Mouse (Mus musculus) lung, postnatal 0 days (tissue): ENCODE data around the gene Smg6. TPM values are rescaled to one million over a fixed set of nuclear protein-coding genes. Genes with fewer than 3 reads are reported as not detected.

Source experiments
- ATAC-seq: fragments of 200-750 bp; cut with Nextera tagmentation; 2 replicates; pipeline ENCODE4 v1.8.0; 2017; ENCODE audit warnings: moderate library complexity
- DNase-seq: peaks from one replicate; pipeline ENCODE4 v3.0.0-alpha.2; 2016; ENCODE audit warnings: low spot score
- H3K27ac ChIP-seq: fragments of 300-500 bp; sonication (generic); 2 replicates; pipeline ENCODE4 v1.5.1; 2014; ENCODE audit warnings: antibody characterized with exemption, mild to moderate bottlenecking, low read length, mixed read lengths
- H3K27me3 ChIP-seq: fragments of 300-500 bp; sonication (generic); replicated peaks from 2 replicates; pipeline ENCODE4 v1.6.1; 2014; ENCODE audit warnings: low read length, mixed read lengths; ENCODE audit not compliant: insufficient read depth
- H3K36me3 ChIP-seq: fragments of 300-500 bp; sonication (generic); 2 replicates; pipeline ENCODE4 v1.6.1; 2014; ENCODE audit warnings: low read length, mixed read lengths; ENCODE audit not compliant: insufficient read depth
- H3K4me1 ChIP-seq: fragments of 300-500 bp; sonication (generic); 2 replicates; pipeline ENCODE4 v1.6.1; 2014; ENCODE audit warnings: antibody characterized with exemption, low read depth, low read length, mixed read lengths; ENCODE audit not compliant: insufficient read depth
- H3K4me2 ChIP-seq: fragments of 300-500 bp; sonication (generic); replicated peaks from 2 replicates; pipeline ENCODE4 v1.6.1; 2014; ENCODE audit warnings: low read depth, mild to moderate bottlenecking, low read length, moderate library complexity, mixed read lengths
- H3K4me3 ChIP-seq: fragments of 300-500 bp; sonication (generic); 2 replicates; pipeline ENCODE4 v1.5.1; 2014; ENCODE audit warnings: low read depth, low read length
- H3K9ac ChIP-seq: fragments of 300-500 bp; sonication (generic); replicated peaks from 2 replicates; pipeline ENCODE4 v1.6.1; 2014; ENCODE audit warnings: low read depth, mild to moderate bottlenecking
- H3K9me3 ChIP-seq: fragments of 300-500 bp; sonication (generic); 2 replicates; pipeline ENCODE4 v1.6.1; 2016; ENCODE audit warnings: low read length, mixed read lengths
- CTCF ChIP-seq: IDR thresholded peaks from 2 replicates; pipeline ENCODE4 v1.5.1; 2016; ENCODE audit warnings: antibody characterized with exemption, mild to moderate bottlenecking
- EP300 ChIP-seq: IDR thresholded peaks from 2 replicates; pipeline ENCODE4 v1.6.1; 2016; ENCODE audit warnings: antibody characterized with exemption, mild to moderate bottlenecking, control low read depth
- WGBS: fragments of 180-500 bp; shearing (Covaris S2); extraction: QIAGEN DNeasy Blood & Tissue Kit; methylation state at CpG from one replicate; pipeline ENCODE4 v1.1.7; 2014; 5-methylcytosine and 5-hydroxymethylcytosine counted together
- polyA plus RNA-seq: library from polyadenylated mRNA; unstranded; fragments of >200 nt; fragmentation: Nextera tagmentation; extraction: Ambion mirVana; gene quantifications from 2 replicates; pipeline ENCODE4 v1.2.1, GENCODE M21; 2015

Smg6 gene
- polyA plus RNA-seq, 1 experiment from 2014 or later = 9.9 TPM

GRCm38 (mm10) chr11:75116379-75116778, 190.8 kb downstream of the Smg6 start:
- no peak for DNase-seq

GRCm38 (mm10) chr11:75118141-75118540, 192.5 kb downstream of the Smg6 start:
- H3K27me3 ChIP-seq = no peaks in the 10 kb centered on the region
- no peak overlapping the region for H3K27ac ChIP-seq
- H3K9me3 ChIP-seq = no peaks in the 10 kb centered on the region
- no peak overlapping the region for H3K9ac ChIP-seq
- WGBS = 95% methylated on average over 2 of the region's 2 CpGs
- H3K4me1 ChIP-seq = 0 out of 2 replicates have a peak, but pooled peaks cover 5% of the 10 kb centered on the region
- ATAC-seq (no peak), DNase-seq (no peak)
- H3K4me3 ChIP-seq = no peak overlapping the region
- H3K4me2 ChIP-seq = no peak overlapping the region
- no peaks in the 10 kb centered on the region for H3K36me3 ChIP-seq
- TF ChIP-seq CTCF = no peak
- TF ChIP-seq EP300 = no peak

More at GRCm38 (mm10) chr11:75116379-75116778, 190.8 kb downstream of the Smg6 start:
- H3K36me3 ChIP-seq = no peaks in the 10 kb centered on the region
- H3K4me3 ChIP-seq = no peak overlapping the region
- TF ChIP-seq CTCF = no peak
- no peak for TF ChIP-seq EP300
- no peaks in the 10 kb centered on the region for H3K27me3 ChIP-seq
- 0 out of 2 replicates have a peak, but pooled peaks cover 5% of the 10 kb centered on the region for H3K4me1 ChIP-seq
- no peak overlapping the region for H3K27ac ChIP-seq
- 46% methylated on average over 6 of the region's 6 CpGs for WGBS
- no peaks in the 10 kb centered on the region for H3K9me3 ChIP-seq
- no peak overlapping the region for H3K9ac ChIP-seq
- ATAC-seq = no peak
- no peak overlapping the region for H3K4me2 ChIP-seq

- TF ChIP-seq CTCF = no peak
- TF ChIP-seq EP300 = no peak
- Histone ChIP-seq H3K27me3 (no peaks in the 10 kb centered on the region), H3K4me1 (0 out of 2 replicates have a peak, but pooled peaks cover 5% of the 10 kb centered on the region), H3K4me2 (no peak overlapping the region), H3K27ac (no peak overlapping the region), H3K9me3 (no peaks in the 10 kb centered on the region), H3K4me3 (no peak overlapping the region), H3K9ac (no peak overlapping the region), H3K36me3 (no peaks in the 10 kb centered on the region)
- DNase-seq = no peak
- no peak for ATAC-seq
- 85% methylated on average over 2 of the region's 2 CpGs for WGBS
Observed at GRCm38 (mm10) chr11:75119298-75119697, 193.7 kb downstream of the Smg6 start.

GRCm38 (mm10) chr11:75119841-75120240, 194.2 kb downstream of the Smg6 start:
- 69% methylated on average over 3 of the region's 3 CpGs for WGBS
- no peak overlapping the region for H3K9ac ChIP-seq
- no peak for TF ChIP-seq EP300
- no peak for TF ChIP-seq CTCF
- no peak overlapping the region for H3K4me2 ChIP-seq
- ATAC-seq = no peak
- 0 out of 2 replicates have a peak, but pooled peaks cover 5% of the 10 kb centered on the region for H3K4me1 ChIP-seq
- H3K27ac ChIP-seq = no peak overlapping the region
- H3K4me3 ChIP-seq = no peak overlapping the region
- H3K27me3 ChIP-seq = no peaks in the 10 kb centered on the region
- H3K36me3 ChIP-seq = no peaks in the 10 kb centered on the region
- no peaks in the 10 kb centered on the region for H3K9me3 ChIP-seq
- no peak for DNase-seq

GRCm38 (mm10) chr11:75121348-75121747, 195.7 kb downstream of the Smg6 start:
- no peaks in the 10 kb centered on the region for H3K27me3 ChIP-seq
- H3K9ac ChIP-seq = no peak overlapping the region
- TF ChIP-seq CTCF = no peak
- TF ChIP-seq EP300 = no peak
- WGBS = 73% methylated on average over 1 of the region's 1 CpGs
- H3K4me1 ChIP-seq = 0 out of 2 replicates have a peak, but pooled peaks cover 5% of the 10 kb centered on the region
- H3K36me3 ChIP-seq = no peaks in the 10 kb centered on the region
- H3K4me3 ChIP-seq = no peak overlapping the region
- ATAC-seq = no peak
- no peak overlapping the region for H3K27ac ChIP-seq
- DNase-seq = no peak
- H3K9me3 ChIP-seq = no peaks in the 10 kb centered on the region
- no peak overlapping the region for H3K4me2 ChIP-seq

GRCm38 (mm10) chr11:75124406-75124805, 198.8 kb downstream of the Smg6 start:
- ATAC-seq (no peak), DNase-seq (no peak)
- no peak overlapping the region for H3K4me2 ChIP-seq
- H3K27ac ChIP-seq = no peak overlapping the region
- H3K9ac ChIP-seq = no peak overlapping the region
- WGBS = 98% methylated on average over 2 of the region's 2 CpGs
- H3K27me3 ChIP-seq = no peaks in the 10 kb centered on the region
- no peaks in the 10 kb centered on the region for H3K36me3 ChIP-seq
- no peak overlapping the region for H3K4me3 ChIP-seq
- TF ChIP-seq CTCF (no peak), EP300 (no peak)
- 0 out of 2 replicates have a peak, but pooled peaks cover 4% of the 10 kb centered on the region for H3K4me1 ChIP-seq
- no peaks in the 10 kb centered on the region for H3K9me3 ChIP-seq

GRCm38 (mm10) chr11:75126384-75126783, 200.8 kb downstream of the Smg6 start:
- WGBS = 94% methylated on average over 3 of the region's 3 CpGs
- no peak for ATAC-seq
- Histone ChIP-seq H3K27me3 (no peaks in the 10 kb centered on the region), H3K9ac (no peak overlapping the region), H3K27ac (no peak overlapping the region), H3K36me3 (no peaks in the 10 kb centered on the region), H3K4me2 (no peak overlapping the region), H3K4me3 (no peak overlapping the region), H3K4me1 (no peaks in the 10 kb centered on the region), H3K9me3 (no peaks in the 10 kb centered on the region)
- DNase-seq = no peak
- TF ChIP-seq EP300 (no peak), CTCF (no peak)
